Mouse (Mus musculus): ENCODE measurements around the gene Hnrnpf.

DNA sequence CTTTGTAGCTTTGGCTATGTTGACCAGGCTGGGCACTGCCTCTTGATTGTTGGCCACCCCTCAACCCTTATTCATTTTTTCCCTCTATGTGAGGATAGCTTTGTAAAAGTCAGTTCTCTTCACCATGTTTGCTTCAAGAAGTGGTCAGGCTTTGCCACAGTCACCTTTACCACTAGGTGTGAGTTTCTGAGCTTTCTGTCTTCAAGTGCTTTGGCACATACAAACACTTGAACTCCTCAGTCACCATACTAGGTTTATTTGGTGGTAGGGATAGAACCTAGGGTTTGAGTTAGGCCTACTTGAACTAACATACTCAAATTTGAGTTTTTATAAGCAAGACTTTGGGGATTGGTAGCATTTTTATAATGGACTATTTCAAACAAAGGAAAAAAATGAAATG is 14.4 kb downstream of the Hnrnpf start:
- TF ChIP-seq CTCF (IDR thresholded peaks at IDR 0.05; ENCODE audit: low read depth, low read length) (no peak), POLR2A (IDR thresholded peaks at IDR 0.05; ENCODE audit: extremely low read depth, insufficient read depth, low read length) (no peak)
